Mouse (Mus musculus): ENCODE measurements around the gene Tnpo1.

Tnpo1 gene

DNA sequence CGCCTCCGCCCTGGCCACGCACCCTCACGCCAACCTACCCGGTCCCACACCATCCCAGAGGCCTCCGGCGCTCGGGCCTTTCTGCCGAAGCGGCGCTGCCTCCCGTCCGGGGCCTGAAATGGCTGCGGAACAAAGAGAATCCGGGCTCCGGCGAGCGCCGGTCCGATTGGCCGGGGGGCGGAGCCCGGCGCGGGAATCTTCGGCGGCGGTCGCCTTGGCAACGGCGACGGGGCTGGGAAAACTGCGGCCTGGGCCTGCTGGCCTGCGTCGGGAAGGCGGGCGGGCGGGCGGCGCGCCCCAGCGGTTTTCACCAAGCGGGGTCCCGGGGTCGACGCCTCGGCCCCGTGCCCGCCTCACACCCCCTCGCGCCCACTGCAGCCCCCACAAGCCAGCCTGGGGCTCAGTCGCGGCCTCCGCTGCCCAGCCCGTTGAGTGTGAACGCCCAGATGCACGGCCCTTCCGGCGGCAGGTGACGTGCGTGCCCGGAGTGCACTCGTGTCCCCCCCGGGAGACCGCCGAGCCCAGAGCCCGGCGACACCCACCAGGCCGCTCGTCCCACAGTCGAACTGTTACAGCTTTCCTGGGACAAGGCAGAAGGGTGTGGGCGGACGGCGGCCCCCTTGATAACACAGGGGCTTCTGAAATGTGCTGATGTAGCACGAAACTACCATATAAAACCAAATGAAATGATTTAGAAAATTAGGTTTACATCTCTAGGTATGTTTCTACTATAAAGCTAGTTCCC is at the start of gene Tnpo1:
Gene Tnpo1, minus strand, starts transcription at position 172 of the 745 bp plus-strand sequence.
- DNase-seq (ENCODE audit: low spot score), result peak; percentile 87

DNA sequence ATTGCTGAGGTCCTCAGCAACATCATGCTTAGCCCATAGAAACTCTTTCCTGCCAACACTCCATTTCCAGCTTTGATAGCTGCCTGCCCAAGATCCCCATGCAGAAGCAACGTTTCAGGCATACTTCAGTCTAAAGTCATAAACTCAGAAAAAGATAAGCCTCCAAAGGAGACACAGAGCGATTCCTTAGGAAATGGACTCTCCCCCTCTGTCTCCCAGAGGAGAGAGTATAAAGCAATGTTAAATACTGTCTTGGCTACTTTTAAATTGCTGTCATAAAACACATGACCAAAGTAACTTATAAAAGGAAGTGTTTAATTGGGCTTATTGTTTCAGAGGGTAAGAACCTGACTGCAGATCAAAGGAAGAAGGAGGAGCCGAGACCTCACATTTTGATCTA is 45.9 kb upstream of the Tnpo1 start:
- DNase-seq (ENCODE audit: low spot score), result no peak

DNA sequence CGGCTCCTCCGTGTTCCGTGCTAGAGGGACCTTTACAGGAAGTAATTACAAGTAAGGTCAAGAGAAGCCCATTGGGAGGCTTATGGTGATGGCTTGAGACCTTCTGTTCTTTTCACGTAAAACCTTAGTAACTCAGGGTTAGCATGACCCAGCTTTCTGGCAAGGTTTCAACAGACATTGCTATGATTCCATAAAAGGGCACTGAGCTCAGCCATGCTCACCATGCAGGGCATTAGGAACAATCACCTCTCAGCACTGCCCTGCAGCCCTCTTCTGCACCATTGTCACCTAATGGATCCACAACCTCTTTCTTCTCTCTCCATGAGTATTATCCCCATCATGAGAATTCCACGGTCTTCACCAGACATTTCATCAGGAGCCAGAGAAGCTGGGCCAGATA is 45.5 kb upstream of the Tnpo1 start:
- DNase-seq (ENCODE audit: low spot score), result no peak

DNA sequence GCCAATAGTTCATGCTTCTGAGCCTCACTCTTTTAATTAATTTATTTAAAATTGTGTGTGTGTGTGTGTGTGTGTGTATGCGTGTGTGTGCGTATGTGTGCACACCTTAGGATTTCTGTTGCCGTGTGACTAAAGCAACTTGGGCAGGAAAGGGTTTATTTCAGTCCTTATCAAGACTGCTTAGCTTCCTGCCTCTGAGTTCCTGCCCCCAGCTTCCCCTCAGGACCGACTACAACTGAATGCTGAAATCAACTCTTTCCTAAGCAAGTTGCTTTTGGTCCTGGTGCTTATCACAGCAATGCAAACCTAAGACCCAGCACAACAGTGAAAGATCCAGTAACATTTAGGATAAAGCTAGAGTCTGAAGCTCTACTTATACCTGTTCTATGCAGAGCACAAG is 42.3 kb upstream of the Tnpo1 start:
- DNase-seq (ENCODE audit: low spot score), result no peak

DNA sequence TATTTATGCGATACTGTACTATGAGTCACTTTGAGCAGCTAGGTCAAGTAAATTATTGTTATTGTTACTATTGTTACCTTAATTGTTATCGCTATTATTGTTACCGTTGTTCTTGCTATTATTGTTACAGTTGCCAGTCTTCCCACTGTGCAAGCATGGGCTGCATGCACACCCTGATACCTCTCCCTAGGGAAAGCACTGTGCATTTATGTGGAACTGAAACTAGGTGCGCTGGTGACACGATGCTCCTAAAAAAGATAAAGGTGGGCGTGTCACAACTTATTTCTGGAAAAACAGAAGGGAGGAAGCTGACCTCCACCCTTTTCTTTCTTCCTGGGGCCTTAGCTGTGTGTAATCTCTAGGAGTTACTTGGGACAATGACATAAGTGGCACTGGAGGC is 41.8 kb upstream of the Tnpo1 start:
- no peak for DNase-seq (ENCODE audit: low spot score)

DNA sequence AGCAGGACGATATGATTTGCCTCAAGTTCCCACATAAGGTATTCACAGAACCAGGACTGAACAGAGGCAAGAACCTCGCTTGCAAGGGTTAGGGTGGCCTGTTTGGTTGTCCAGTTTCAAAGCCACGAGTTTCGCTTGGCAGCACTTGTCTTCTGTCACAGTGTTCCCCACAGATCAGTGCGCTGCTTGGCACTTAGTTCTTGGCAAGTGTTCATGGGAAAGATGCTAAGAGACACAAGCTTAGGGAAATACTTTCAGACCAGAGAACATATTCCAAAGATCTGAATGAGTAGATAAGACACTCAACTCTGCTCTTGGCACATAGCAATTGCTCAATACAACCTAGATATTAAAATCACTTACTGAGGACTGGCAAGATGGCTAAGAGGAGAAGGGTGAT is 40.4 kb upstream of the Tnpo1 start:
- no peak for DNase-seq (ENCODE audit: low spot score)

DNA sequence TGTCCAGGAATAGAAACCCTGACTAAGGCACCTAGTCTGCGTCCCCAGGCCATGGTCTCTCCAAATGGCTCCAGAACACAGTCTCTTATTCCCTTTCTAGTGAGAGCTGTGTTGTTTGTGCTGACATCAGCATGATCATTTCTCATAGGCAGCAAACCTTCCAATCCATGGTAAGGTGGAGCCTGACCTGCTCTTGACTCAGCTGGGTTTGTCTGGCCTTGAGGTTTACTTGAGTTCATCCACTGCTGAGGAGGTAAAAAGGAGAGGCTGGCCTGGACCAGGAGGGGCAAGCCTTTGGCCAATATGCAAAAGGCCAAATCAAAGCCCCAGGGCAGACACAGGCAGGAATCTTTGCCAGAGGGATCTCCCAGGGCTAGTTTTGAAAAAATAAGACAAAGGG is 37.4 kb upstream of the Tnpo1 start:
- DNase-seq (ENCODE audit: low spot score), result no peak

DNA sequence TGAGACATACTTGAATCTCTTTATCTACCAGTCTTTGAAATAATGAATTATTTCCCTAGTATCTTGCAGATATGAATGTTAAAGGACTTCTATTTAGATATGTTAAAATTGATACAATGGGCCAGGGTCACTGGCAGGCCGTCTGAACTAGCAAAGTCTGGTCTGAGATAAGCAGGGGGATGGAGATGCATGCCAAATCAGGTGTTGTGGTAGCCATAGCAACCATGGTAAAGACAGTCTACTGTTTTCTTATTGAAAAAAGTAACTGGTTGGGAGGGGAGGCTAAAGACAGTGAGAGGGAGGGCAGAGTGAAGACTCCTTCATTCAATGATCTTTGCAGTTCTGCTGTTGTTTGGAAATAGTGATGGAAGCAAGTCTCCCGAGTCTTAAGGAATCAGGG is 32.0 kb upstream of the Tnpo1 start:
- peak; percentile 28 for DNase-seq (ENCODE audit: low spot score)

DNA sequence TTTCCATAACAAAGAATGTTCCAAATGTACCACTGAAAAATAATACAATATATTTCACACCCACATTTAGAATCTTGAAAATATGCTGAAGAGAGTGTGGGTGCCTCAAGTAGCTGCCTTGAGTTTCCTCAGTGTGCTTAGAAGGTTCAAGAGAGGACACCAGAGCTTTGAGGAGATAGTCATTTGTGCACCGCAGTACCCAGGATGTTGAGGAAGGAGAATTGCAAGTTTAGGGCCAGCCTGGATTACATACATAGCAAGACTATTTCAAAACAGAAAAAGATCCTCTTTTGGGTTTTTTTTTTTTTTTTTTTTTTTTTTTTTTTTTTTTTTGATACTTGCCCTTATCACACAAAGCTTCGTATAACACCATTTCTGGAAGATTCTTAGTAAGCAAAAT is 30.0 kb upstream of the Tnpo1 start:
- no peak for DNase-seq (ENCODE audit: low spot score)

DNA sequence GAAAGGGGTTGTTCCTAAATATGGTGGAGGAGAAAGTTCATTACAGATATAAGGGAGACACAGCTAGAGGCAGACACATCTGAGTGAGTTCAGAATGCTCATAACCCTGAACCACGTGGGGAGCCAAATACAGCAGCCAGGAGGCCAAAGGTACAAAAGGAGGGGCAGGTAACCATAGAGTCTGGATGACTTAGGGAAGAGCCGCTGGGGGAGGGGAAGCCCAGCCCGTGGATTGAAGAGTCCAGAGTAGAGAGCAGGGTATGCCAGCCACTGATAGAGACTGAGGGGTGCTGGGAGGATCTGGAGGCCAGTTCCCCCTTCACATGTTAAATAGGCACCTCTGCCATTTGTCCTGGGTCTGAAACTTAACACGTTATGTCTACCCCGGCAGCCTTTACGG is 29.5 kb upstream of the Tnpo1 start:
- no peak for DNase-seq (ENCODE audit: low spot score)

DNA sequence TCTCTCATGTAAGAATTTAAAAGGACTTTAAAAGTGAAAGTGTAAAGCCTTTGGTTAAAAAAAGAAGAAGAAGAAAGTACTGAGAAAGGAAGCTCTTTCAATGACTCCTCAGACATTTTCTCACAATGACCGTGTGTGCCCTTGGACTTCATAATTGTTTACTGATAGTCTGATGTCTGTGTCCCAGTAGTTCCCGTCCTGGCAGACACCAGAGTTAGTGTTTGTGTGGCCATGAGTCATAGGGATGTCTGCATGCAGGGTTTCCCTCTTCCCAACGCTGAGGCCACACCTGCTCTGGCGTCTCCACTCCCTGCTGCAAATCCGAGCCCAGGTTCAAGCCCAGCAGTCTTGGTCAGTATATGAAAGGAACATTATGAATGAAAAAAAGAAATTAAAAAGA is 29.0 kb upstream of the Tnpo1 start:
- DNase-seq (ENCODE audit: low spot score), result no peak

DNA sequence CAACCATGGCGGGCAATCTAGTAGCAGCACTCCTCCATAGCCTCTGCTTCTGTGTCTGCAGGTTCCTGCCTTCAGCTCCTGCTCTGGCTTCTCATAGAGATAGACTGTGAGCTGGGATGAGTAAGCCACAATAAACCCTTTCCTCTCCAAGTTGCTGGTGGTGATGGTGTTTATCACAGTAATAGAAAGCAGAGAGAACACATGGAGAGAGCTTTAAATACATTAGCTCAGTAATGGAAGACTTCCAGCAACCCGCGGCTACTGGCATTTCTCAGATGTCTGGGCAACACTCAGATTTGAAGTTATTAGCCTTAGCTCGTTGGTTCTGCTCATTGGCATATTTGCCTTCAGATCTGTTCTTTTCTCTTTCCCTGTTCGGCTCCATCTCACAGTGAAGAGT is 27.6 kb upstream of the Tnpo1 start:
- DNase-seq (ENCODE audit: low spot score), result no peak

DNA sequence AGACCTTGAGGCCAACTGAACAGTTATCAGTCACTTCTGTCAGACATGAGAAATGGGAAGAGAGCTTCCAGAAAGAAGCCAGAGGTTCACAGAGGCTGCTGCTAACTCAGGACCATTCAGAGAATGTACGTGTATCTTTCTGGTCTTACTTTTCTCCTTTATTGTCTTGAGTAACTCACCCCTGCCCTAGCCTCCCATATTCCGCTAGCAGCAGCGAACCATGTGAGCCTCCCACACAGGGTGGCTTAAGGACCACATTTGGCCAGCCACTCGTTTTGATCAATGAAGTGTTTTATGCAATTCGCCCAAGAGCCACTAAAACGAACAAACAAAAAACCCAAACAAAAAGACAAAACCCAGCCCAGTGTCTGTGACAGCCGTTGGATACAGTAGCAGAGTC is 25.8 kb upstream of the Tnpo1 start:
- no peak for DNase-seq (ENCODE audit: low spot score)

DNA sequence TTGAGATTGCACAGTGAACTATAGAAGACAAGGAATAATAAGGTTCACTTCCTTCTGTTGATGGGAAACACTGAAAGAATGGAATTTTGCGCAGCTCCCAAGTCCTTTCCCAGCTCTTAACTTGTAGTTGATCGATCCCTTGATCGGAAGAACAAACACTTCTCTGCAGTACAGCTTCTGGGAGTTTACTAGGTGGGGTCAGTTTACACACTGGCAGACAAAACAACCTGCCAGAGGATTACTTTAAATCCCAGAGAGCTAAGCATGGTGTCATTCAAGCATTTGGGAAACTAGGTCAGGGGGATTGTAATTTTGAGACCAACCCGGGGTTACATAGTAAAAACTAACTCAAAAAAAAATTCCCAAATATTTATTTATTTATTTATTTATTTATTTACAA is 22.0 kb upstream of the Tnpo1 start:
- no peak for DNase-seq (ENCODE audit: low spot score)

DNA sequence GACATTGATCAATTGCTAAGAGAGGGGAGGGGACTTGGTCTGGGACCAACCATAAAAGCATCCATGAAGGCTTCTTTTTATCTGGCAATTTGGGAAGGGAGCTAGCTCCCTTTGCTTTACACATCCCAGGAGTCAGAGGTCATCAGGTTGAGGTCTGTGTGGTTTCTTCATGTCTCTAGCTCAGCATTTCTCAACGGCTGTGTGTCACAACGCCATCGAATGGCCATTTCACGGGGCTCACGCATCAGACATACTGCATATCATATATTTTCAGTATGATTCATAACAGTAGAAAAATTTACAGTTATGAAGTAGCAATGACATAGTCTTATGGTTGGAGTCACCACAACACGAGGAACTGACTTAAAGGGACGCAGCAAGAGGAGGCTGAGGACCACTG is 20.2 kb upstream of the Tnpo1 start:
- DNase-seq (ENCODE audit: low spot score), result no peak

DNA sequence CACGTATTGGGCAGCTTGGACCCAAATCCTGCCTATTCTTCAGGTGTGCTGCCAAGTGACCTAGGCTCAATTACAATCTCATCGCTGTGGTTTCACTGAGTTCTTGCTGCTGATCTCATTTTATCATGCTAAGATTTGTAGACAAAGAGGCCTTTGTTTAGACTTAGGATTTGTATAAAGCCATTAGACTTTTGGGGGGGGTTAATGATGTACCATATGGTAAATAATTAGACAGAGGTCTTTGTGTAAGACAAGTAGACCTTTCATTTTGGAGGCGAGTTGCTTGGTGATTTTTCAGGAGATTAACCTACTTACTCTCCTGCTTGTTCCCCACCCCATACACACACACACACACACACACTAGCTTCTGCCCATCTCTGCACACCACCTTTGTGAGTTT is 19.7 kb upstream of the Tnpo1 start:
- DNase-seq (ENCODE audit: low spot score), result no peak

DNA sequence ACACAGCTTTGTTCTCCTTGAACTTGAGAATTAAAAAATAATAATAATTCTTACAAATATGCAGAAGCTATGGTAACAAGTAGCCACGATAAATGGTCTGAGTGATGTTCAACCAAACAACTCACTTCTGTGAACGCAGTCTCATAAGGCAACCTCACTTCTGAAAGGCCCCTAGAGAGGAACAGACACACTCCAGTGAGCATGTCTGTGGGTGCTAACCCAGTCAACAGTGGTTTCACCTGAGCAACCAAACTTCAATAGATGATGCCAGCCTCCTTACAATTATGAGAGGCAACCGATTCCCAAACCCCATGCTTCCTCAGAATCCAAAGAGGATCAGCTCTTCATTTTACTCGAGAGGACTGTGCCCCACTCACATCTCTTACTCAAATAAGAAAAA is 19.2 kb upstream of the Tnpo1 start:
- DNase-seq (ENCODE audit: low spot score), result no peak

DNA sequence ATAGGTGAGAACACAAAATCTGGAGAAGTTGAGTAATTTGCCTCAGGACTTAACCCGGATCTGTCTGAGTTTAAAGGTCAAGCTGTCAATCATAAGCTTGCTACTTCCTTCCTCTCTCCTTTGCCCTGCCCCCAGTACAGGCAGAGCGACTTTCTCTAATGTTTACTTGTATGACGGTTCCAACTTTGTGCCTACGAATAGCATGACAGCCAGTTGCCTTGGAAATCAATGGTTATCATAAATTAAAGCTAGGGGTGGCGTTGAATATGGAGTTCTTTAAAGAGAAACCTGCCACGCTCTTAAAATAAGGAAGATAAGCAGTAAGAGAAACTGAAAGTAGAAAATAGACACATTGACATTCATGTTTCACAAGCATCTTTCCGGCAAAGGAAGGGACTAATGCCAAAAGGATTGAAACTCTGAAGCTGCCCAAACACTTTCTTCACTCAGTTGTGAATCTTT is 18.5 kb upstream of the Tnpo1 start:
- DNase-seq (ENCODE audit: low spot score), result no peak

DNA sequence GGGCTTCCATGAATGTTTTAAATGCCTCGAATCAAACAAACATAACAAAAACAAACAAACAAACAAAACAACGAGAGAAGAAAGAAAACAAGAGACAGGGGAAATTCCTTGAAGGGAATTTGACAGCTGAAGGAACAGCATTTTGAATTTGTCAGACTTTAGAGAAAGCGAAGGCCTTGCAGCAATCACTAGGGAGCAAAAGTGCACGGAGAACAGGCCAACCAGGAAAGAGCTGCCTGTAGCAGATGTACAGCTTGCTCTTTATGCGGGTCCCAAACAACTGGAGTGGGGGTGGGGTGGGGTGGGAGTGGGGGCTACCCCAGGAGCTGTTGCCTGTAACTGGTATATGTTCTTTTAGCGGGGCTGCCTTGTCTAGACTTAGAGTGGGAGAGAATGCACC is 16.2 kb upstream of the Tnpo1 start:
- DNase-seq (ENCODE audit: low spot score), result no peak

DNA sequence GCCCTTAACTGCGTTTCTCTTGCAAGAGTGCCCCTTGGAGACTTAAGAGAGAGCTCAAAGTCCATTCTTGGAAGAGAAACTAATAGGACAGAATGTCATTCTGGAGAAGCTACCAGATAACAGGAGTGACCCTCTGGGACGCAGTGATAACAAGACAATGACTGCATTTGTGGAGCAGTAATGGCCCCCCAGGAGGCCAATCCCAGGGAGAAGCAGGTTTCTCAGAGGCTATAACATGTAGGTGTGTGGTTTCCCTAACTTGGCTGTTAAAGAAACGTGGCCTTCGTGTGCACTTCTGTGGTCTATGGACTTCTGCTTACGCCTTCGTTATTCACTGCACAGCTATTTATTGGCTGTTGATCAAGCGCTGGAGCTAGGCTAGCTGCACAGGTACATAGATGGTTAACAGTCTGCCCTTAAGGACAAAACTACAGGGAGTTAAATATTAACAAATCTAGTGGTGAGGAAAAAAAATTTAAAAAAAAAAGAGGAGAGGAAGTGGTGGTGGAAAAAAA is 15.7 kb upstream of the Tnpo1 start:
- no peak for DNase-seq (ENCODE audit: low spot score)

DNA sequence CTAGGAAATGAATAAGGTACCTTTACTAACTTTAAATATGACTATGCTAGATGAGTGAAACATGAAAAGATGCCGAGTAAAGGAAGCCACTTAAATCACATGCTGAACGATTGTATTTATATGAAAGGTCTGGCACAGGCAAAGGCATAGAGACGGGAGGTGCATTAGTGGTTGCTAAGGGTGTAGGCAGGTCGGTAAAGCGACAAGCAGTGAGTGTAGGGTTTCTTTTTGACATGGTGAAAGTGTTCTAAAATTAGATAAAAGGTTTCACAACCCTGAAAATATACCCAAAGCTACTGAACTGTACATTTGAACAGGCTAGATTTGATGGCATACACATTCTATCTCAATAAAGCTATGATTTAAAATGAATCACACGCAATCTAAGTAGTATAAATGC is 10.9 kb upstream of the Tnpo1 start:
- DNase-seq (ENCODE audit: low spot score), result no peak

DNA sequence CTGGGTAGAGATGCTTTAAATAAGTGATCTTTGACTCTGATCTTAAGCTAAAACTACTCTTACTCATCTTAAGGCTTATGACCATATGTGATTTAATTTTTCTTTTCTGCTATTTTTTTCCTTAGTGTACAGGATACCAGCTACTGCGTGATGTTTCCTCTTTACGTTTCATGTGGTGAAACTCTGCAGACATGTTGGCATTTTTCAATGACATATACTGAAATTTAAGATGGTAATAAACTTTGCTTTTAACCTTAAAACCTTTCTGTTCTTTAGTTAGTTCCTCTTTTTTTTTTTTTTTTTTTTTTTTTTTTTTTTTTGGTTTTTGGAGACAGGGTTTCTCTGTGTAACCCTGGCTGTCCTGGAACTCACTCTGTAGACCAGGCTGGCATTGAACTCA is 2.7 kb upstream of the Tnpo1 start:
- DNase-seq (ENCODE audit: low spot score), result no peak

DNA sequence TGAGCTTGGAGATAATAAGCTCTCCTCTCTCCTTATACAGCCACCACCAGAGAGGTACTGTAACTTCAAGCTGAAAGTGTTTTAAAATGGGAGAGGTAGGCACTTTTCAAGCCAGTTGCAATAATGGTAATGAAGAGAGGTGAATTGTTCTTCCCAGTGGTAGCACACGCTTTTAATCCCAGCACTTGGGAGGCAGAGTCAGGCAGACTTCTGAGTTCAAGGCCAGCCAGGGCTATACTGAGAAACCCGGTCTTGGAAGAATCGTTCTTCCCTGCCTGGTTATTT is 716 bp upstream of the Tnpo1 start:
- DNase-seq (ENCODE audit: low spot score), result no peak

DNA sequence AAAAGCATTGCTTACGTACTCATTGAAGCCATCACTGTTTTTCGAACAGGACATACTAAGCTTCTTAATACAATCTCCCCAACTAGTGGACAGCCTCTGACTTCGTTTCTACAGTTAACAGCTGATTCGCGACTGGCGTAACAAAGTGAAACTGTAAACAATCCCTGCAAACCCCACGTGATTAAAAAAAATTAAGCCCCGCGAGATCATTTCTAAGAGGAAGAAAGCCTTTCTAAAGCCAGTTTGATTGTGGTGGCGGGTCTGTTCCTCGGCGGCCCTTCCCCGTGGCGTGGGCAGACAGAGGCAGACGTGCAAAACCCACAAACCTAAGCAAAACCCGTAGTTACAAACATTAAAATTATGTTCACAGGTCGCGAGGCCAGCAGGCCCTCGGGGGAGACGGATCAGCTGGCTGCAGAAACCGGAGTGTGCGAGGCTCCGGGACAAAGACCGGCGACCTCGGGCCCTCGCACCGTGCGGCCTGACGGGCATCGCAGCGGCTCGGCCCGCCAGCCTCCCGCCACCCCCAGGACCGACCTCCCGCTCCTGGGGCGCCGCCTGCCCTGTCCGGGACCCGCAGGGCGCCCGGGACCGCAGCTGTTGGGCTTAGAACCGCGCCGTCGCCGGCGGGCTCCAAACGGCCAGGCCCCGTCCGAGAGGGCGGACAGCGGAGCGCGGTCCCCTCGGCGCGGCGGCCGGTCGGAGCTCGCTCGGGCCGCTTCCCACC is 535 bp downstream of the Tnpo1 start:
- DNase-seq (ENCODE audit: low spot score), result peak; percentile 61
